Mouse (Mus musculus): ENCODE measurements at regions not wholly inside any gene's neighbourhood (a gene's known extent, or its start where the extent isn't known, plus 50 kb on each side); places are given as distances from the start of the nearest gene placed in this dataset.
A peak's percentile ranks its signal among the peaks of the same experiment; 100 is the strongest.

- no peaks in the 10 kb centered on the region for H3K36me3 ChIP-seq
- WGBS, result 26% methylated on average over 5 of the region's 5 CpGs
- no peak overlapping the region for H3K4me2 ChIP-seq (replicated peaks)
- H3K4me1 ChIP-seq, result peaks cover 3% of the 10 kb centered on the region; the same call in 1 of the 2 replicates
- no peaks in the 10 kb centered on the region for H3K27me3 ChIP-seq
- ATAC-seq (ENCODE audit: low FRiP score, low read depth), result peak; percentile 51; the same call in 1 of the 2 replicates
- H3K9ac ChIP-seq, result no peak overlapping the region
- H3K4me3 ChIP-seq, result no peak overlapping the region
- H3K27ac ChIP-seq, result no peak overlapping the region
- no peaks in the 10 kb centered on the region for H3K9me3 ChIP-seq
These were observed 54.9 kb upstream of the Gpc3 start for GRCm38 (mm10) chrX:52668679-52669078.

GRCm38 (mm10) chrX:52679045-52679444 is 65.3 kb upstream of the Gpc3 start:
- Histone ChIP-seq H3K4me2 (replicated peaks) (peak overlapping the region; percentile 30; the same call in 1 of the 2 replicates), H3K9me3 (no peaks in the 10 kb centered on the region), H3K27me3 (no peaks in the 10 kb centered on the region), H3K4me1 (no peaks in the 10 kb centered on the region), H3K27ac (peak overlapping the region; percentile 10; the same call in 1 of the 2 replicates), H3K36me3 (no peaks in the 10 kb centered on the region), H3K9ac (no peak overlapping the region), H3K4me3 (no peak overlapping the region)
- no peak for ATAC-seq (ENCODE audit: low FRiP score, low read depth)
- 19% methylated on average over 5 of the region's 5 CpGs for WGBS

- no peaks in the 10 kb centered on the region for H3K36me3 ChIP-seq
- H3K4me2 ChIP-seq (replicated peaks), result no peak overlapping the region
- H3K9ac ChIP-seq, result no peak overlapping the region
- no peaks in the 10 kb centered on the region for H3K4me1 ChIP-seq
- no peaks in the 10 kb centered on the region for H3K9me3 ChIP-seq
- 40% methylated on average over 2 of the region's 2 CpGs for WGBS
- no peak for ATAC-seq (ENCODE audit: low FRiP score, low read depth)
- H3K27ac ChIP-seq, result no peak overlapping the region
- no peaks in the 10 kb centered on the region for H3K27me3 ChIP-seq
- H3K4me3 ChIP-seq, result no peak overlapping the region
These were observed 80.6 kb upstream of the Gpc3 start for GRCm38 (mm10) chrX:52694392-52694791.

GRCm38 (mm10) chrX:52699615-52700014 is 85.9 kb upstream of the Gpc3 start:
- H3K9ac ChIP-seq, result no peak overlapping the region
- H3K27ac ChIP-seq, result no peak overlapping the region
- no peak overlapping the region for H3K4me2 ChIP-seq (replicated peaks)
- WGBS, result 82% methylated on average over 1 of the region's 1 CpGs
- no peaks in the 10 kb centered on the region for H3K9me3 ChIP-seq
- H3K4me3 ChIP-seq, result no peak overlapping the region
- no peaks in the 10 kb centered on the region for H3K4me1 ChIP-seq
- no peaks in the 10 kb centered on the region for H3K36me3 ChIP-seq
- no peaks in the 10 kb centered on the region for H3K27me3 ChIP-seq
- no peak for ATAC-seq (ENCODE audit: low FRiP score, low read depth)

GRCm38 (mm10) chrX:52717495-52717894 is 73.5 kb upstream of the Ccdc160 start:
- H3K27me3 ChIP-seq, result no peaks in the 10 kb centered on the region
- no peak overlapping the region for H3K9ac ChIP-seq
- no peak overlapping the region for H3K27ac ChIP-seq
- H3K4me3 ChIP-seq, result no peak overlapping the region
- no peaks in the 10 kb centered on the region for H3K9me3 ChIP-seq
- no peaks in the 10 kb centered on the region for H3K36me3 ChIP-seq
- ATAC-seq (ENCODE audit: low FRiP score, low read depth), result no peak
- WGBS, result 22% methylated on average over 3 of the region's 3 CpGs
- no peaks in the 10 kb centered on the region for H3K4me1 ChIP-seq
- no peak overlapping the region for H3K4me2 ChIP-seq (replicated peaks)

- Histone ChIP-seq H3K27ac (no peak overlapping the region), H3K27me3 (peaks cover 13% of the 10 kb centered on the region; the same call in 1 of the 2 replicates), H3K4me1 (no peaks in the 10 kb centered on the region), H3K4me3 (no peak overlapping the region), H3K36me3 (no peaks in the 10 kb centered on the region), H3K9me3 (no peaks in the 10 kb centered on the region), H3K4me2 (replicated peaks) (no peak overlapping the region), H3K9ac (no peak overlapping the region)
- WGBS, result 71% methylated on average over 3 of the region's 3 CpGs
- no peak for ATAC-seq (ENCODE audit: low FRiP score, low read depth)
These were observed 52.9 kb upstream of the Ccdc160 start for GRCm38 (mm10) chrX:52738116-52738515.

All from limb, embryonic 13.5 days (tissue).